Mouse (Mus musculus): ENCODE measurements around the gene Smtn.

DNA sequence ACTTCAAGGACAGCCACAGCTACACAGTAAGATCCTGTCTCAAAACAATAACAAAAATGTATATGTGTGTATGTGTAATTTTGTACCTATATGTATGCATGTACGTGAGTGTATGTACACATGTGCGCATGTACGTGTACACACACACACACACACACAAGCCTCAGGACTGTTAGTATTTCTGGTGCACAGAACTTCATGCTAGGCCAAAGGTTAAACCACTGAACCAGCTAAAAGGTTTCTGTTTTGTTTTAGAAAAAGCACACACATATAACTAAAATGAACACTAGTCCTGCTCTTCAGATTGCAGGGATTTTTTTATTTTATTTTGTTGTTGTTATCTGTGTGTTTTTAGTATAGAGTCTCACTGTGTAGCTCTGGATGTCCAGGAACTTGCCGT, 41.5 kb upstream of the Smtn start:
- TF ChIP-seq CTCF (conservative IDR thresholded peaks at IDR 0.05; ENCODE audit: insufficient read depth, insufficient read length, low read depth, low read length) (no peak), POLR2A (IDR thresholded peaks at IDR 0.05; ENCODE audit: low read depth, low read length) (no peak)

All from kidney, adult 2 months (tissue).